Mouse (Mus musculus): Measurements from ENCODE around the gene Tmem190.

DNA sequence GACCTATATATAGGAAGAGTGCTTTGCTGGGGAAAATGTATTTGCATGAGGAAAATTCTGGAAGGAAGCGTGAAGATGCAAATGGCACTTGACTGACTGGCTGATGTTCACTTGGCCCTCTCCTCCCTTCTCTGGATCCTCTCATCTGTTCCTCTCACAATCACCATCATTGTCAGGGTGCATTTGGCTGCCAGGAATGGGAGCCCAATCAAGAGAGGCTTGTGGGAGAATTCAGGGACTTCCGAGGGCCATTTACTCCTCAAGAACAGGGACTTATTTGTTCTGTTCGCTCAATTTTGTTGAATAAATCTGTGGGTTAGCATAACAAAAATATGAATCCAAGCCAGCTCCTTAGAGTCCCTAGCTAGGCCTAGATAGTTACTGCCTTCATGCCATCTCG lies 39.0 kb downstream of the Tmem190 start:
- no peak for TF ChIP-seq TAL1 (IDR thresholded peaks at IDR 0.05; ENCODE audit: low read length)
- TF ChIP-seq GATA1 (IDR thresholded peaks at IDR 0.05; ENCODE audit: low read length) = no peak
